Mouse (Mus musculus) stomach, embryonic 16.5 days (tissue): ENCODE results near the gene Trmt2b. TPM values are rescaled to one million over a fixed set of nuclear protein-coding genes. Genes with fewer than 3 reads are reported as not detected.
A peak's percentile ranks its signal among the peaks of the same experiment; 100 is the strongest.
"Not testable (repeated sequence)": the region's sequence is repeated elsewhere in the genome, so short reads cannot be mapped to it uniquely, and the experiment has no call there.

Experiments
- ATAC-seq: fragments of 200-750 bp; cut with Nextera tagmentation; 2 replicates; pipeline ENCODE4 v1.8.0; 2017; ENCODE audit warnings: moderate number of reproducible peaks, moderate TSS enrichment; ENCODE audit not compliant: insufficient read depth, low FRiP score
- H3K27ac ChIP-seq: fragments of 300-500 bp; sonication (generic); 2 replicates; pipeline ENCODE4 v1.5.1; 2014; ENCODE audit warnings: low read length
- H3K27me3 ChIP-seq: fragments of 300-500 bp; sonication (generic); 2 replicates; pipeline ENCODE4 v1.6.1; 2014; ENCODE audit warnings: low read length, control low read depth, mixed read lengths; ENCODE audit not compliant: control insufficient read depth, insufficient read depth
- H3K36me3 ChIP-seq: fragments of 300-500 bp; sonication (generic); 2 replicates; pipeline ENCODE4 v1.6.1; 2014; ENCODE audit warnings: low read length; ENCODE audit not compliant: control insufficient read depth, insufficient read depth
- H3K4me1 ChIP-seq: fragments of 300-500 bp; sonication (generic); 2 replicates; pipeline ENCODE4 v1.6.1; 2014; ENCODE audit warnings: low read length, control low read depth, mixed read lengths; ENCODE audit not compliant: control insufficient read depth, insufficient read depth
- H3K4me2 ChIP-seq: fragments of 300-500 bp; sonication (generic); 2 replicates; pipeline ENCODE4 v1.6.1; 2014; ENCODE audit warnings: low read depth, low read length, mixed read lengths
- H3K4me3 ChIP-seq: fragments of 300-500 bp; sonication (generic); replicated peaks from 2 replicates; pipeline ENCODE4 v1.5.1; 2014; ENCODE audit warnings: mild to moderate bottlenecking, low read length
- H3K9ac ChIP-seq: fragments of 300-500 bp; sonication (generic); 2 replicates; pipeline ENCODE4 v1.6.1; 2014; ENCODE audit warnings: low read length
- H3K9me3 ChIP-seq: fragments of 300-500 bp; sonication (generic); replicated peaks from 2 replicates; pipeline ENCODE4 v1.6.1; 2016; ENCODE audit warnings: low read length, control low read depth; ENCODE audit not compliant: control insufficient read depth
- WGBS: fragments of 180-500 bp; shearing (Covaris S2); extraction: QIAGEN DNeasy Blood & Tissue Kit; methylation state at CpG from one replicate; pipeline ENCODE4 v1.1.7; 2014; 5-methylcytosine and 5-hydroxymethylcytosine counted together
- polyA plus RNA-seq: library from polyadenylated mRNA; unstranded; fragments of >200 nt; fragmentation: Nextera tagmentation; extraction: Ambion mirVana; gene quantifications from 2 replicates; pipeline ENCODE4 v1.2.1, GENCODE M21; 2015

The Trmt2b gene
- 25.2 and 26.0 TPM in 2 replicates for polyA plus RNA-seq

- peak; percentile 93 for ATAC-seq
- 16% methylated on average over 25 of the region's 26 CpGs for WGBS
- Histone ChIP-seq H3K9ac (peak within 1 kb of the TSS; percentile 64), H3K27ac (peak within 1 kb of the TSS; percentile 87), H3K4me2 (peak within 1 kb of the TSS; percentile 49), H3K4me3 (peak within 1 kb of the TSS; percentile 46), H3K36me3 (no peaks in the 10 kb centered on the region), H3K9me3 (no peaks in the 10 kb centered on the region), H3K4me1 (no peaks in the 10 kb centered on the region), H3K27me3 (no peaks in the 10 kb centered on the region)
Observed at GRCm38 (mm10) chrX:134276275-134277160, at the start of gene Trmt2b. Gene Trmt2b (minus strand): TSS chrX:134276984.

DNA sequence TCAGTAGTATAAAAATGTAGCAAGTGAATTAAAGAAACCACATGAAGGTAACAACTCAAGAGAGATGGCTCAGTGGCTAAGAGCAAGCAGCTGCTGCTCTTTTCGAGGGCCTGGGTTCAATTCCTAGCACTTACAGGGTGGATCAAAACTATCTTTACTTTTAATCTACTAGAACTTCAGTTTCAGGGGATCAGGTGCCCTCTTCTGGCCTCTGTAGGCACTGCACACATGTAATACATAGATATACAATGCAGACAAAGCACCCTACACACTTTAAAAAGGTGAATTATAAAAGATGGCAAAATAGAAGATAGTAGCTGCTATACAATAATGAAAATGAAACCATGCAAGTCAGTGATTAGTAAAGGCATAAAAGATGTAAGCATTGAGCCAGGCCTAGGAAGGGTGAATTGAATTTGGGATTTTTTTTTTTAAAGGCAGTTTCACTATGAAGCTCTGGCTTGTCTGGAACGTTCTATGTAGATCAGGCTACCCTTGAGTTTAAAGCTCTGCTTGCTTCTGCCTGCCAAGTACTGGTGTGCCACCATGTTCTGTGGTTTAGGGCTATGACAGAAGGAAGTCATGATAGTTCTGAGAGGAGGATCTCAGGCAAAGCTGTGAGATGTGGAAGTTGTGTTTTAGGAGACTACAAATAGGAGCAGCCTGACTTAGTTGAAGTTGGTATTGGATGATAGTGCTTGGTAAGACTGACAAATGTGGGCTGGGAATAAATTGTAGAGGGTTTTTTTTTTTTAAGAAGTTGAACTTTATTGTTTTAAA, 42.6 kb upstream of the Trmt2b start:
- no peaks in the 10 kb centered on the region for H3K4me1 ChIP-seq
- H3K9ac ChIP-seq = no peak overlapping the region
- no peak overlapping the region for H3K4me2 ChIP-seq
- H3K27ac ChIP-seq = no peak overlapping the region
- H3K36me3 ChIP-seq = no peaks in the 10 kb centered on the region
- 85% methylated on average over 2 of the region's 2 CpGs for WGBS
- ATAC-seq = no peak
- no peaks in the 10 kb centered on the region for H3K9me3 ChIP-seq
- H3K27me3 ChIP-seq = no peaks in the 10 kb centered on the region
- no peak overlapping the region for H3K4me3 ChIP-seq

GRCm38 (mm10) chrX:134311193-134311592, 34.4 kb upstream of the Trmt2b start:
- not testable (repeated sequence) for ATAC-seq, H3K27me3 ChIP-seq, H3K4me1 ChIP-seq, H3K27ac ChIP-seq, H3K36me3 ChIP-seq, H3K9me3 ChIP-seq, H3K9ac ChIP-seq, H3K4me3 ChIP-seq, H3K4me2 ChIP-seq
- WGBS = 82% methylated on average over 7 of the region's 7 CpGs

DNA sequence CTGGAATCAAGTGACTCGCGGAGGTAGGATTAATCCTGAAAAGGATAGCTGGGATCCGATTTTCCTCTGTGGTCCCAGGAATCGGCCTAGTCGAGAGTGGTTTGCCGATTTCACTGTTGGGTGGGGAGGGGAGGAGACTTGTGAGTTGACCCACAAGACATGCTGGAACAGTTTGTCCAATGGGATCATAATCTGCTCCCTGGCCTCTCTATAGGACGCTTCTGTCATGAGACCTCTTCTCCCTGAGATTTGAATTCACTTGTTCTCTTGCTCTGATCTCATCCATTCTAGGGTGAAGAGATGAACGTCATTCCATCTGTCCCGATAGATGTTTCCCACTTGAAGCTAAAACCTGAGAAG, 31.5 kb upstream of the Trmt2b start:
- Histone ChIP-seq H3K27me3 (no peaks in the 10 kb centered on the region), H3K4me2 (peak overlapping the region; percentile 47), H3K36me3 (no peaks in the 10 kb centered on the region), H3K27ac (no peak overlapping the region), H3K9ac (peak overlapping the region; percentile 67), H3K9me3 (no peaks in the 10 kb centered on the region), H3K4me3 (peak overlapping the region; percentile 54), H3K4me1 (no peaks in the 10 kb centered on the region)
- WGBS = 13% methylated on average over 9 of the region's 9 CpGs
- ATAC-seq = peak; percentile 41; the same call in 1 of the 2 replicates

GRCm38 (mm10) chrX:134307534-134308274, 30.9 kb upstream of the Trmt2b start, which contains the start of gene Cenpi:
Gene Cenpi (plus strand): TSS chrX:134308084.
- WGBS = 24% methylated on average over 36 of the region's 36 CpGs
- H3K9ac ChIP-seq = peak within 1 kb of the TSS; percentile 69
- H3K4me3 ChIP-seq = peak within 1 kb of the TSS; percentile 54
- peak within 1 kb of the TSS; percentile 47 for H3K4me2 ChIP-seq
- ATAC-seq = peak; percentile 95
- no peaks in the 10 kb centered on the region for H3K4me1 ChIP-seq
- no peaks in the 10 kb centered on the region for H3K36me3 ChIP-seq
- H3K27ac ChIP-seq = peak within 1 kb of the TSS; percentile 23; the same call in 1 of the 2 replicates
- no peaks in the 10 kb centered on the region for H3K9me3 ChIP-seq
- H3K27me3 ChIP-seq = no peaks in the 10 kb centered on the region

GRCm38 (mm10) chrX:134303287-134303686, 26.5 kb upstream of the Trmt2b start:
- H3K4me3 ChIP-seq = no peak overlapping the region
- H3K9ac ChIP-seq = no peak overlapping the region
- no peak overlapping the region for H3K27ac ChIP-seq
- no peak for ATAC-seq
- H3K27me3 ChIP-seq = no peaks in the 10 kb centered on the region
- no peaks in the 10 kb centered on the region for H3K4me1 ChIP-seq
- H3K4me2 ChIP-seq = no peak overlapping the region
- no peaks in the 10 kb centered on the region for H3K9me3 ChIP-seq
- 88% methylated on average over 1 of the region's 1 CpGs for WGBS
- H3K36me3 ChIP-seq = no peaks in the 10 kb centered on the region

GRCm38 (mm10) chrX:134300219-134300618, 23.4 kb upstream of the Trmt2b start:
- Histone ChIP-seq H3K27ac (no peak overlapping the region), H3K4me1 (no peaks in the 10 kb centered on the region; the same call in 1 of the 2 replicates), H3K36me3 (no peaks in the 10 kb centered on the region), H3K4me3 (no peak overlapping the region), H3K27me3 (peaks cover 6% of the 10 kb centered on the region; the same call in 1 of the 2 replicates), H3K4me2 (no peak overlapping the region), H3K9me3 (no peaks in the 10 kb centered on the region), H3K9ac (no peak overlapping the region)
- WGBS = 63% methylated on average over 5 of the region's 5 CpGs
- no peak for ATAC-seq

- 39% methylated on average over 4 of the region's 4 CpGs for WGBS
Observed at GRCm38 (mm10) chrX:134297195-134297594, 20.4 kb upstream of the Trmt2b start.

More at GRCm38 (mm10) chrX:134297195-134297594, 20.4 kb upstream of the Trmt2b start:
- no peak for ATAC-seq
- no peak overlapping the region for H3K9ac ChIP-seq
- no peaks in the 10 kb centered on the region; the same call in 1 of the 2 replicates for H3K4me1 ChIP-seq
- H3K4me2 ChIP-seq = no peak overlapping the region
- peaks cover 7% of the 10 kb centered on the region; the same call in 1 of the 2 replicates for H3K27me3 ChIP-seq
- H3K4me3 ChIP-seq = no peak overlapping the region
- H3K9me3 ChIP-seq = no peaks in the 10 kb centered on the region
- H3K36me3 ChIP-seq = no peaks in the 10 kb centered on the region
- H3K27ac ChIP-seq = no peak overlapping the region
